Mouse (Mus musculus) ES-Bruce4 (cell line): ENCODE data around the gene Peli1. TPM values are rescaled to one million over a fixed set of nuclear protein-coding genes. Genes with fewer than 3 reads are reported as not detected.
"Not testable (repeated sequence)": the region's sequence is repeated elsewhere in the genome, so short reads cannot be mapped to it uniquely, and the experiment has no call there.

Source experiments
- H3K27ac ChIP-seq: 2 replicates; pipeline ENCODE4 v1.5.1; 2012; ENCODE audit warnings: low read length, inconsistent platforms; ENCODE audit not compliant: insufficient read depth
- H3K27me3 ChIP-seq: 2 replicates; pipeline ENCODE4 v1.6.1; 2012; ENCODE audit warnings: mild to moderate bottlenecking, low read length, inconsistent platforms; ENCODE audit not compliant: control insufficient read depth, poor library complexity, insufficient read depth, severe bottlenecking
- H3K36me3 ChIP-seq: 2 replicates; pipeline ENCODE4 v1.6.1; 2012; ENCODE audit warnings: inconsistent platforms, mild to moderate bottlenecking, low read length, moderate library complexity; ENCODE audit not compliant: control insufficient read depth, poor library complexity, insufficient read depth, severe bottlenecking
- H3K4me1 ChIP-seq: one replicate; pipeline ENCODE4 v1.8.1; 2011; ENCODE audit warnings: low read length; ENCODE audit not compliant: control insufficient read depth, insufficient read depth
- H3K4me3 ChIP-seq: 2 replicates; pipeline ENCODE4 v1.5.1; 2011; ENCODE audit warnings: low read depth, mild to moderate bottlenecking, low read length
- H3K9ac ChIP-seq: 2 replicates; pipeline ENCODE4 v1.6.1; 2012; ENCODE audit warnings: low read depth, mild to moderate bottlenecking, inconsistent platforms; ENCODE audit not compliant: poor library complexity, severe bottlenecking
- H3K9me3 ChIP-seq: replicated peaks from 2 replicates; pipeline ENCODE4 v1.6.1; 2012; ENCODE audit warnings: mild to moderate bottlenecking, low read length, inconsistent platforms; ENCODE audit not compliant: control insufficient read depth, poor library complexity, insufficient read depth, severe bottlenecking
- CTCF ChIP-seq: IDR thresholded peaks from one replicate; pipeline ENCODE4 v1.8.1; 2011; ENCODE audit warnings: low read depth, low read length
- EP300 ChIP-seq: IDR thresholded peaks from 2 replicates; pipeline ENCODE4 v1.6.1; 2011; ENCODE audit warnings: low read depth, low read length; ENCODE audit not compliant: insufficient read depth
- POLR2A ChIP-seq: IDR thresholded peaks from one replicate; pipeline ENCODE4 v1.8.1; 2011; ENCODE audit warnings: low read length; ENCODE audit not compliant: insufficient read depth
- polyA plus RNA-seq: library from polyadenylated mRNA; stranded (reverse); fragments of >200 nt; gene quantifications from 2 replicates; pipeline ENCODE4 v1.2.4, GENCODE M21; 2011; ENCODE audit warnings: low read depth; ENCODE audit not compliant: missing spikeins, insufficient read depth, insufficient read length

Gene Peli1
- polyA plus RNA-seq, 1 experiment: 41.0 TPM

DNA sequence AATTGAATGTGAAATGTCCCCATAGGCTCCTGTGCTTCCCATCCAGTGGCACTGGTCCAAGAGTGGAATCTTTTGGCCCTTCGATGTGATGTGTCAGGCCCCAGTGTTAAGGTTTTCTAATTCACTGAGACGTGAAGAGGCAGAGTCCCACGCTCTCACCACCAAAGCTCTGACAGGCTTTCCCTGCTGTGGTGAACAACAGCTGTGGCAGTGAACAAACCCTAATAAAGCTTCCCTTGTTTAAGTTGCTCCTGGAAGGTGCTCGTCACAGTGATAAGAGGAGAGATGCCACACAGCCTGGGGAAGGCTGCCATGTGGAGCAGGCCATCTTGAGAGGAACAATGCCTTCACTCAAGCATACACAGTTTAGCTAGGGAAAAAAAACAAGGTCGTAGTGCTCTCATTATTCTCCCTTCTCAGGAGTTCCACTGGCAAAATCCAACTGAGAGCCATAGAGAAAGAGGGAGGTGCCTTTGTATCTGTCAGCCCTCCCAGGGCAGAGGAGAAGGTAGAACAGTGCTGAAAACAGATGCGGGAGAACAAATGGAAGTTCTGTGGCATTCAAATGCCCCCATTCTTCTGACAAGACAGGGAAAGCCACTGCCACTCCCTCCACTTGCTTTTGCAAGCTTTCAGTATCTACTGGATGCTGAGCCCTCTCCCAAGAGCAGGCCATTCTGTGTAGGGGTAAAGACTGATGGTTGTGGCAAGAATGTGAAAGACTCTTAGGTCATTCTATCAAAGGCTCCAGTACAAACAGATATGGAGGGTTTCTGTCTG, 77.9 kb downstream of the Peli1 start:
- no peak overlapping the region for H3K4me3 ChIP-seq
- TF ChIP-seq CTCF: no peak
- no peak for TF ChIP-seq EP300
- no peak for TF ChIP-seq POLR2A
- peak overlapping the region; percentile 84 for H3K27ac ChIP-seq

DNA sequence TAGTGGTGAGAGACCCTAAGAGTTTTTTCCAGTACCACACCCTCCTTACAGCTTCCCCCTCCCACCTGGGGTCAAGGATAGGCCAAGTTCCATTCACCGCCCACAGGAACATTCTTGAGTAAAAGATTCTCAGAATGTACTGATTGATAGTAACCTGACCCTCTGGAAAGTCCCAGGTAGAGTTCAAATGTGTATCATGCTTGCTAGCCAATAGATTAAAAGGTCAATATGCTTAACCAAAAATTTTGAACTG, 78.4 kb downstream of the Peli1 start:
- H3K27ac ChIP-seq: peak overlapping the region; percentile 93
- H3K4me1 ChIP-seq, H3K27me3 ChIP-seq, H3K9me3 ChIP-seq, H3K4me3 ChIP-seq, H3K9ac ChIP-seq, H3K36me3 ChIP-seq: not testable (repeated sequence)
- 0 out of 2 replicates have a peak, but pooled peaks have one; percentile 45 for TF ChIP-seq EP300

More for the DNA sequence above, 77.9 kb downstream of the Peli1 start:
- Histone ChIP-seq H3K9ac (0 out of 2 replicates have a peak overlapping the region, but pooled peaks have one; percentile 10), H3K36me3 (no peaks in the 10 kb centered on the region), H3K9me3 (no peaks in the 10 kb centered on the region; the same call in 1 of the 2 replicates), H3K4me1 (peaks cover 3% of the 10 kb centered on the region), H3K27me3 (no peaks in the 10 kb centered on the region)

- no peaks in the 10 kb centered on the region for H3K27me3 ChIP-seq
- H3K9me3 ChIP-seq: no peaks in the 10 kb centered on the region; the same call in 1 of the 2 replicates
- peaks cover 3% of the 10 kb centered on the region for H3K4me1 ChIP-seq
- TF ChIP-seq CTCF (no peak), EP300 (no peak), POLR2A (no peak)
- no peaks in the 10 kb centered on the region for H3K36me3 ChIP-seq
- H3K27ac ChIP-seq: no peak overlapping the region
- no peak overlapping the region for H3K9ac ChIP-seq
- no peak overlapping the region for H3K4me3 ChIP-seq
Measured at GRCm38 (mm10) chr11:21172281-21172680, 81.2 kb downstream of the Peli1 start.

DNA sequence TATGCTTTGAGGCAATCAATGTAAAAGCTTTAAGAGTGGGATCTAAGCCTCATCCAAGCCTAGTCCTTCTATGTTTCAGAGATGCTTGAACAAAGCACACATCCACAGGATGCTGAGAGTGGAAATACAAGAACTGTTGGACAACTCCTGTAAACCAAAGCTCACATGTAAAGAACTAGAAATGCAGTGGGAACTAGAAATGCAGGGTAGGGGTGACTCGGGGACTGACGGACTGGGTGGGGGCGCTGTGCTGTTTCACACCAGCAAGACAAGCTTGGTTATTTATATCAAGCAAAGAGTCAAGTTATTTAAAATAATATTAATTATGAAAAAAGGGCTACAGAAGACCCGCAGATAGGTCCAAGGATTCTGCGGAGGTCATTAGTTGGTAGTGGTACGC, 82.8 kb downstream of the Peli1 start:
- no peaks in the 10 kb centered on the region; the same call in 1 of the 2 replicates for H3K9me3 ChIP-seq
- TF ChIP-seq POLR2A (no peak), CTCF (no peak), EP300 (no peak)
- H3K9ac ChIP-seq: no peak overlapping the region
- H3K27me3 ChIP-seq: no peaks in the 10 kb centered on the region
- no peaks in the 10 kb centered on the region for H3K4me1 ChIP-seq
- H3K27ac ChIP-seq: no peak overlapping the region
- H3K4me3 ChIP-seq: no peak overlapping the region
- no peaks in the 10 kb centered on the region for H3K36me3 ChIP-seq

DNA sequence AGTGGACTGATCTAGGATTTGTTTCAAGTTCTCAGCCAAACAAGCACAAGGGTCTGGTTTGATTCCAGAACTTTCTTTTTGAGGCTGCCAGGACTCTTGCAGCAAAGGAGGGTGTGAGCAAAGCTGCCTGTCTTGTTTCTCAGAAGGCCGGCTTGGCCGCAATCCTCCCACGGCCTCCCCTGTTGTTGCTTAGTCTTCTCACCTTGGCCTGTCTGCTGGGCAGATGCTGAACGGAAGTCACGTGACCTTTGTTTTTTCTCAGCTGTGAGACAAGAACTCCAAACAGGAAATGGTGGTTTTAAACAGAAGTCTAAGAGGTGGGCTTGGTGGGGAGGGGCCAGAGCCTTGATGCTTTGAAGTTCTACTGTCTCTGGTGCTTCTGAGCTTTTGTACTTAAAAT, 83.3 kb downstream of the Peli1 start:
- Histone ChIP-seq H3K27me3 (no peaks in the 10 kb centered on the region), H3K9me3 (no peaks in the 10 kb centered on the region; the same call in 1 of the 2 replicates), H3K27ac (no peak overlapping the region), H3K4me1 (no peaks in the 10 kb centered on the region), H3K9ac (no peak overlapping the region), H3K36me3 (no peaks in the 10 kb centered on the region), H3K4me3 (no peak overlapping the region)
- TF ChIP-seq CTCF (no peak), EP300 (no peak), POLR2A (no peak)

DNA sequence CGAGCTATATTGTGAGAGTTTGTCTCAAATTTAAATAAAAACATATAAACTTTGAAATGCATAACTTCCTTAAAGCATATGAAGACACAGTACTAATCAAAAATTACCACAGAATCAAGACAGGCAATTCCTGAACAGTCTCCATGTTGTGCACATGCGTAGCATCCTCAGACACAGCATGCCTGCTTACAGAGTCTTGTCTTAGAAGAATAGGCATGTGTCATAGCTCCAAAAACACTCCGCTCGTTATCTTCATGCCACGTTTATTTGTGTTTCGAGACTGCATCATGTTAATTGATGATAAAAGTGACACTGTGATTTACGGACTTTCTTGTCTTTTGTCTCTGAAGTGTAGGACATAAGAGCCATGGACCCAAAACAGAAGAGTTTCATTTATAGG, 84.0 kb downstream of the Peli1 start:
- H3K4me3 ChIP-seq: no peak overlapping the region
- TF ChIP-seq EP300 (no peak), CTCF (no peak), POLR2A (no peak)

More for the DNA sequence above, 84.0 kb downstream of the Peli1 start:
- H3K4me1 ChIP-seq: no peaks in the 10 kb centered on the region
- no peaks in the 10 kb centered on the region for H3K27me3 ChIP-seq
- H3K9me3 ChIP-seq: no peaks in the 10 kb centered on the region; the same call in 1 of the 2 replicates
- no peak overlapping the region for H3K9ac ChIP-seq
- H3K36me3 ChIP-seq: no peaks in the 10 kb centered on the region
- H3K27ac ChIP-seq: no peak overlapping the region
